Mouse (Mus musculus) liver, embryonic 15.5 days (tissue): ENCODE measurements around the gene Gm16181. TPM values are rescaled to one million over a fixed set of nuclear protein-coding genes. Genes with fewer than 3 reads are reported as not detected.

ENCODE experiments used
- ATAC-seq: fragments of 200-750 bp; cut with Nextera tagmentation; 2 replicates; pipeline ENCODE4 v1.8.0; 2017; ENCODE audit warnings: moderate number of reproducible peaks, mild to moderate bottlenecking, moderate library complexity; ENCODE audit not compliant: insufficient read depth
- H3K27ac ChIP-seq: fragments of 300-500 bp; sonication (generic); replicated peaks from 2 replicates; pipeline ENCODE4 v1.5.1; 2015; ENCODE audit warnings: mild to moderate bottlenecking, inconsistent platforms
- H3K27me3 ChIP-seq: fragments of 300-500 bp; sonication (generic); 2 replicates; pipeline ENCODE4 v1.6.1; 2015; ENCODE audit warnings: mild to moderate bottlenecking, inconsistent platforms
- H3K36me3 ChIP-seq: fragments of 300-500 bp; sonication (generic); replicated peaks from 2 replicates; pipeline ENCODE4 v1.6.1; 2015; ENCODE audit warnings: moderate library complexity, mild to moderate bottlenecking, inconsistent platforms
- H3K4me1 ChIP-seq: fragments of 300-500 bp; sonication (generic); replicated peaks from 2 replicates; pipeline ENCODE4 v1.6.1; 2015; ENCODE audit warnings: inconsistent platforms
- H3K4me2 ChIP-seq: fragments of 300-500 bp; sonication (generic); 2 replicates; pipeline ENCODE4 v1.6.1; 2015; ENCODE audit warnings: moderate library complexity, mild to moderate bottlenecking, inconsistent platforms
- H3K4me3 ChIP-seq: fragments of 300-500 bp; sonication (generic); replicated peaks from 2 replicates; pipeline ENCODE4 v1.5.1; 2015; ENCODE audit warnings: mild to moderate bottlenecking, inconsistent platforms
- H3K9ac ChIP-seq: fragments of 300-500 bp; sonication (generic); 2 replicates; pipeline ENCODE4 v1.6.1; 2015; ENCODE audit warnings: moderate library complexity, mild to moderate bottlenecking, inconsistent platforms
- H3K9me3 ChIP-seq: fragments of 300-500 bp; sonication (generic); replicated peaks from 2 replicates; pipeline ENCODE4 v1.6.1; 2016; ENCODE audit warnings: inconsistent platforms
- WGBS: fragments of 180-500 bp; shearing (Covaris S2); methylation state at CpG from one replicate; pipeline ENCODE4 v1.1.7; 2015; ENCODE audit warnings: mixed read lengths; ENCODE audit not compliant: insufficient replicate concordance; 5-methylcytosine and 5-hydroxymethylcytosine counted together
- polyA plus RNA-seq: library from polyadenylated mRNA; unstranded; fragments of >200 nt; fragmentation: Nextera tagmentation; extraction: Ambion mirVana; gene quantifications from 2 replicates; pipeline ENCODE4 v1.2.1, GENCODE M21; 2015

The Gm16181 gene
- polyA plus RNA-seq, 1 experiment from 2014 or later: 0.24 TPM

DNA sequence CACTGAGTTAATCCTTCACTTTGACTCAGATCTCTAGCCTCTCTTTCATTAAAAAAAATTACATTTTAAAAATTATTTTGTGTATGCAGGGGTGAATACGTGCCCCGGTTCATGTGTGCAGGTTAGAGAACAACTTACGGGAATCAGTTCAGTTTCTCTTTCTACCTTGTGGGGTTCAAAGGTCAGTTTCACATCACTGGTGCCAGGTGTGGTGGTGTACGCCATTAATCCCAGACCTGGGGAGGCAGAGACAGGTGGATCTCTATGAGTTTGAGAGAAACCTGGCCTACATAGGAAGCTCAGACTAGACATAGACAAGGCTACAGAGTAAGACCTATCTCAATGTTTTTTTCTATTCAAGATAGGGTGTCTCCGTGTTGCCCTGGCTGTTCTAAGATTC lies 7.6 kb upstream of the Gm16181 start:
- Histone ChIP-seq H3K9me3 (no peaks in the 10 kb centered on the region), H3K4me3 (no peak overlapping the region), H3K4me1 (peaks cover 8% of the 10 kb centered on the region), H3K27ac (no peak overlapping the region), H3K4me2 (no peak overlapping the region), H3K36me3 (no peaks in the 10 kb centered on the region), H3K27me3 (peaks cover 9% of the 10 kb centered on the region), H3K9ac (no peak overlapping the region)
- 69% methylated on average over 5 of the region's 5 CpGs for WGBS
- no peak for ATAC-seq

DNA sequence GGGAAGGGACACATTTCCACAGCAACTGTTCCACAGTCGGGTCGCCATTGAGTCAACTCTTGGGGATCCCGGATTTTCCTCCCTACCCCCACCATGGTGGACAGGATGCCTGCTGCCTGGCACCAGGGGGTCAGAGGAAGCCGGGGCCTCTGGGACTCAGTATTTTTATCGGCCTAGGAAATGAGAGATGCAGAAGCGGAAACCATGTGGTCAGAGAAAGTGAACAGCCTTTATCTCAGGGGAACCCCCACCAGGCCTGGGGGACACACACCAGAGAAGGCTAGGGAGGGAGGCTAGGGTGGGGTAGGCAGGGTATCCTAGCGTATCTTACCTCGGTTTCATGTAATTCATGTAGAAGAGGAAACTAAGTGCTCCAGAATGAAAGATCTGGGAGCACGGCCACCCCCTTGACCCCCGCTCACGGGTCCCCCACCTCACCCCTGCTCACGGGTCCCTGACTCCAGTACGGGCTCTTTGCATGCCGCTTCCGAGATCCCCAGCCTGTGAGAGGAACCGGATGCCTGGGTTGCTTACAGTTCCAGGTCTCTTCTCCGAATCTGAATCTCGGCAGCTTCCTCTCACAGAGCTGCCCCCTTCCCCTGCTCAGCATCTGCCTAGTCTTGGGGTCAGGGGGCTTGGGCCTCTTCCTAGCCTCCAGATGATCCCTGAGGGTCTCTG lies 2.0 kb upstream of the Gm16181 start:
- Histone ChIP-seq H3K9me3 (no peaks in the 10 kb centered on the region), H3K27me3 (0 out of 2 replicates have a peak, but pooled peaks cover 3% of the 10 kb centered on the region), H3K27ac (peak overlapping the region; percentile 61), H3K4me1 (peaks cover 47% of the 10 kb centered on the region), H3K9ac (no peak overlapping the region), H3K4me3 (no peak overlapping the region), H3K4me2 (peak overlapping the region; percentile 34), H3K36me3 (peaks cover 13% of the 10 kb centered on the region; the same call in 1 of the 2 replicates)
- WGBS: 14% methylated on average over 18 of the region's 18 CpGs
- ATAC-seq: peak; percentile 51; the same call in 1 of the 2 replicates

DNA sequence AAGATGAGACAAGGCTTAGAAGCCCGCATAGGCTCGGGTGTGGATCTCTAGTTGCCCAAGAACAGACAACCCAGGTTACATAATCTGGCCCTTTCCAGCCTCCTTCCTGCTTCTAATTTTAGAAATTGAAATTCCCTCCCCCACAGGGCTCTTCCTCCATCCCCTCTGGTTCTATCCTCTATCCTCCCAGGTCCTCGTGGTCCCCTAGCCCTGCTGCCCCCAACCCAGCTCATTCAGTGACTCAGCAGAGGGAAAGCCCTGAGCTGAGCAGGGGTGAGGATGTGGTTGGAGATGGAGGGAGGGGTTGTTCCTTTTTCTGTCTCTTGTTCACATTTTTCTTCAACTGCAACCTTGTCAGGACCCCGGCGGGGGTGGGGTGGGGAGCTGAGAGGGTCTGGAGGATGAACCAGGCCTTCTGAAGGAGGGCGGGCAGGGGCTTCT lies 1.0 kb upstream of the Gm16181 start:
- H3K27me3 ChIP-seq: 0 out of 2 replicates have a peak, but pooled peaks cover 3% of the 10 kb centered on the region
- ATAC-seq: no peak
- WGBS: 11% methylated on average over 6 of the region's 6 CpGs
- H3K9me3 ChIP-seq: no peaks in the 10 kb centered on the region
- H3K4me1 ChIP-seq: peaks cover 44% of the 10 kb centered on the region
- H3K27ac ChIP-seq: peak overlapping the region; percentile 61
- no peak overlapping the region for H3K4me3 ChIP-seq
- no peak overlapping the region for H3K4me2 ChIP-seq
- no peak overlapping the region for H3K9ac ChIP-seq
- H3K36me3 ChIP-seq: peaks cover 13% of the 10 kb centered on the region; the same call in 1 of the 2 replicates

DNA sequence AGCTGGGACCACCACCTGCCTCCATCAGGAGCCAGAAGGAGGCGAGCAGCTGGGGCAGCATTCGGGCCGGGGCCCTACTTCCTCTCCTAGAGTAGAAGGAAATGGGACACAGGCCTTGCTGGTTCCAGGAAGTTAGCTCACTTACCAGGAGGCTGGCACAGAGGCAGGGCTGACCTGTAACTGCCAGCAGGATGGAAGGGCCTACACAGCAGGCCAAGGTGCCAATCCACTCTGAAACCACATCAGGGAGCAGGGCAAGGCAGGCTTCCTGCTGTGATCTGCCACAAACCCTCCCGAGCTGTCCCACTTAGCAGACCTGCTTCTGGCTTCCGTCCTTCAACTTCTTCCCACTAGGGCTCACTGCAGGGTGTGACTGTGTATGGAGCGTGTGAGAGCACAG lies 1.7 kb downstream of the Gm16181 start:
- peaks cover 52% of the 10 kb centered on the region for H3K4me1 ChIP-seq
- H3K4me2 ChIP-seq: no peak overlapping the region; the same call in 1 of the 2 replicates
- no peaks in the 10 kb centered on the region for H3K27me3 ChIP-seq
- peaks cover 21% of the 10 kb centered on the region for H3K36me3 ChIP-seq
- no peaks in the 10 kb centered on the region for H3K9me3 ChIP-seq
- no peak overlapping the region for H3K9ac ChIP-seq
- WGBS: 46% methylated on average over 6 of the region's 6 CpGs
- ATAC-seq: no peak
- peak overlapping the region; percentile 53; the same call in 1 of the 2 replicates for H3K27ac ChIP-seq
- no peak overlapping the region for H3K4me3 ChIP-seq

DNA sequence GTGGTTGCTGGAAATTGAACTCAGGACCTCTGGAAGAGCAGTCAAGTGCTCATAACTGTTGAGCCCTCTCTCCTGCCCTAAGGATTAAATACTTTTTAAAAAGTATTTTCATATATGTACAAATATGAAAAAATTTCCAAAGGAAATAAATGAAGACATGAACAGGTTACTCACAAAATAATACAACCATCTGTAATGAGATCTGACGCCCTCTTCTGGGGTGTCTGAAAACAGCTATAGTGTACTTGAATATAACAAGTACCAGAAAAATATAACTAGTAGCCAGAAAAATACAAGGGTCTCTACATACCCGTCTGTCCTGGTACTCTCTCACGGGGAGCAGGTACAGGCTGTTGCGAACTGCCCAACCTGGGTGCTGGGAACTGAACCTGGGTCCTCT lies 4.0 kb downstream of the Gm16181 start:
- Histone ChIP-seq H3K9me3 (no peaks in the 10 kb centered on the region), H3K9ac (no peak overlapping the region), H3K4me2 (no peak overlapping the region), H3K27me3 (no peaks in the 10 kb centered on the region), H3K27ac (no peak overlapping the region), H3K4me3 (no peak overlapping the region), H3K4me1 (peaks cover 33% of the 10 kb centered on the region), H3K36me3 (peaks cover 43% of the 10 kb centered on the region)
- ATAC-seq: no peak
- WGBS: 77% methylated on average over 4 of the region's 4 CpGs

GRCm38 (mm10) chr17:35225456-35225855 lies 4.8 kb downstream of the Gm16181 start:
- Histone ChIP-seq H3K9me3 (no peaks in the 10 kb centered on the region), H3K4me1 (peaks cover 25% of the 10 kb centered on the region), H3K9ac (no peak overlapping the region), H3K4me3 (no peak overlapping the region), H3K27ac (no peak overlapping the region), H3K27me3 (no peaks in the 10 kb centered on the region), H3K4me2 (no peak overlapping the region), H3K36me3 (peaks cover 47% of the 10 kb centered on the region)
- WGBS: 85% methylated on average over 5 of the region's 5 CpGs
- ATAC-seq: no peak

DNA sequence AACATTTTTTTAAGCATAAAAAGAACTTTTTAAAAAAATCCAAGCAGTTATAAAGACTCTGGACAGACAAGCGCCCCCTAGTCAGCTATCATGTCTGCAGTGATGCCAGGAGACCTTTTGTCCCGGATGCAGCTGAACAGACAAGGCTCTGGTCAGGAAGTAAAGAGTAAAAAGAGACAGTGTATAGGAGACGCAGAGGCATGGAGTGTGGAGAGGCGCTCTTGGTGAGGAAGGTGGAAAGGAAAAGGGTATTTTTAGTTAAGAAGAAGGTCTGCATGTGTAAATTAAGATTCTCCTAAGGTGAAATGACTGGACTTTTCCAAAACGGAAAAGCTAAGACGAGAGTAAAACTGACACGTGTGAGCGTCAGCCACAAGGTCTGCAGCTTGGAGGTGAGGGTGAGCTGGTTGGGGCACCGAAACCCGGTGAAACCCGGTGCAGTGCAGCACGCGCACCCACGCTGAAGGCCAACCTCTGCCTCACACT lies 6.0 kb downstream of the Gm16181 start:
- Histone ChIP-seq H3K4me3 (no peak overlapping the region), H3K9me3 (no peaks in the 10 kb centered on the region), H3K27ac (no peak overlapping the region), H3K27me3 (no peaks in the 10 kb centered on the region), H3K4me2 (no peak overlapping the region), H3K9ac (no peak overlapping the region), H3K36me3 (peaks cover 54% of the 10 kb centered on the region), H3K4me1 (peaks cover 28% of the 10 kb centered on the region)
- 69% methylated on average over 14 of the region's 14 CpGs for WGBS
- no peak for ATAC-seq

DNA sequence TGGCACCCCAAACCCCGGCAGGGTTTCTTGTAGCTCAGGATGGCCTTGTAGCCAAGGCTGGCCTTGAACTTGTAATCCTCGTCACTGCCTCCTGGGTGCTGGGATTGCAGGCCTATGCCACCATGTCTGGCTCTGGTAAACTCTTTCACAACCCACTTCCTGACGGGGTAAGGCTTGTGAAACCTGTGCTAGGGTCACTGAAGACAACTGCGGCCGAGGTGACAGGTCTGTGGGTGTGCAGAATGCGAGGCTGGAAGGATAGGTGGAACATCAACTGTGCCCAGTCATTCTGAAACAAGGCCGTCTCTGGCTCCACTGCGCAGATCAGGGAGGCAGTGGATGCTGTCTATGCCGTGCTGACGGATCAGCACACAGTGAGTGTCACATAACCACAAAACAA lies 10.4 kb downstream of the Gm16181 start:
- peak overlapping the region; percentile 7; the same call in 1 of the 2 replicates for H3K27ac ChIP-seq
- H3K4me3 ChIP-seq: no peak overlapping the region
- ATAC-seq: no peak
- no peak overlapping the region for H3K4me2 ChIP-seq
- H3K27me3 ChIP-seq: no peaks in the 10 kb centered on the region
- peaks cover 52% of the 10 kb centered on the region for H3K36me3 ChIP-seq
- H3K9ac ChIP-seq: no peak overlapping the region
- no peaks in the 10 kb centered on the region for H3K9me3 ChIP-seq
- H3K4me1 ChIP-seq: peaks cover 50% of the 10 kb centered on the region
- 76% methylated on average over 10 of the region's 10 CpGs for WGBS

DNA sequence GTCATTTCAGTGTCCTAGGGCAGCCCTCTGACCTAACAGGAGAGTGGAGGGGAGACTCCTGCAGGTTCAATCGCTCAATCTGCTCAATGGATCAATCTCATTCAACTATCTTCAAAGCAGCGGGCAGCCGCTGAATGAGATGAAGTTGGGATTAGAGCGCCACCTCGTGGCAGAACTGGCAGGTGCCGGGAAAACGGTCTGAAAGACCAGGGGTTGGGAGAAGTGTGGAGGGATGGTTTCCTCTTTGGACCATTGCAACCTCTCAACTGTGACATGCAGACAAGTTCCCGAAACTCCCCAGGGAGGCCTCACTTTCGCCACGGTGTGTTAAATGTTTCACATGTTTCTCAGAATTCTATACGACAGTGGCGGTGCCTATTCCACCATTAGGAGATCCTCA lies 11.4 kb downstream of the Gm16181 start:
- Histone ChIP-seq H3K4me2 (peak overlapping the region; percentile 95), H3K9me3 (no peaks in the 10 kb centered on the region), H3K27ac (0 out of 2 replicates have a peak overlapping the region, but pooled peaks have one; percentile 93), H3K9ac (peak overlapping the region; percentile 6; the same call in 1 of the 2 replicates), H3K4me1 (peaks cover 54% of the 10 kb centered on the region), H3K4me3 (peak overlapping the region; percentile 12), H3K36me3 (peaks cover 52% of the 10 kb centered on the region), H3K27me3 (no peaks in the 10 kb centered on the region)
- 6% methylated on average over 12 of the region's 12 CpGs for WGBS
- ATAC-seq: no peak

GRCm38 (mm10) chr17:35232659-35233058 lies 12.0 kb downstream of the Gm16181 start:
- Histone ChIP-seq H3K9ac (no peak overlapping the region), H3K36me3 (peaks cover 48% of the 10 kb centered on the region), H3K4me2 (peak overlapping the region; percentile 95), H3K27me3 (no peaks in the 10 kb centered on the region), H3K4me1 (peaks cover 54% of the 10 kb centered on the region), H3K9me3 (no peaks in the 10 kb centered on the region), H3K4me3 (peak overlapping the region; percentile 12), H3K27ac (0 out of 2 replicates have a peak overlapping the region, but pooled peaks have one; percentile 93)
- 57% methylated on average over 5 of the region's 5 CpGs for WGBS
- no peak for ATAC-seq

DNA sequence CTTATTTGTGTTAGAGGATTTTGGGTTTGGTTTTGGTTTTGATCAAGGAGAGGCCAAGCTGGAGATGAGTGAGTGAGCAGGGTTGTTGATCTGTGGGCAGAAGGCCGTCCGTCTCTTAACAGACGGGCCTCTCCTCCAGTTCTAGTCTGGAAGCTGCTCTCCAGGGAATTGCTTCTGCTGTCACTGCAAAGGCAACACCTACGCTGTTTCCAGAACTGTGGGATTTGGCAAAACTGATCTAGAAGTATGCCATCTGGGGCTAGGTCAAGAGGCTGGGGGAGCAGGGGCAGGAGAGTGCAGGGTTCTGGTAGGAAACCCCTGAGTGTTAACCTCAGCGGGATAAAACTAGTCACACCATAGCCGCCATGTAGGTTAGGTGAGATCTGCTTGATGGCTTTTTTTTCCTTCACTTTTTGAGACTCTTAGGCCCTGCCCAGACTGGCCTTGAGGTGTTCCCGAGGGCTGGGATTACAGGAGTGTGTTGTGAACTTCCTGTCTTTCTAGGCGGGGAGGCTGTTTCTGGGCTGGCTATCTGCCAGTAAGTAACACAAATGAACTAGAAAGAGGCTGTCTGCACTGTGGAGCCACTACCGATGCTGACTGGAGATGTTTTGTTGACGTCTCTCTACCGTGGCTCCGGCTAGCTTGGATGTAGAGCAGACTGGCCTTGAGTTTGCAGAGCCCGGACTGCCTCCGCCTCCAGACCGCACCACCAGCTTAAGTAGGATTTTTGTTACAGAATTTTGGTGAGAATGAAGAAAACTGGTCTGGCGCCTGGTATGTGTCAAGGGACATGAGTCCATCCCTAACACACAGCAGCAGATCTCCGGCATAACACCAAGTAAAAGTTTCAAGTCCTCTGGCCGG lies 12.7 kb downstream of the Gm16181 start, which contains the start of gene Atp6v1g2:
TSS of gene Atp6v1g2 (plus strand) at position 547 of the 867 bp plus-strand sequence.
- Histone ChIP-seq H3K4me3 (peak within 1 kb of the TSS; percentile 69), H3K9me3 (no peaks in the 10 kb centered on the region), H3K36me3 (peaks cover 41% of the 10 kb centered on the region), H3K27me3 (no peaks in the 10 kb centered on the region), H3K4me2 (peak within 1 kb of the TSS; percentile 95), H3K9ac (no peak within 1 kb of the TSS; the same call in 1 of the 2 replicates), H3K27ac (peak within 1 kb of the TSS; percentile 93), H3K4me1 (peaks cover 54% of the 10 kb centered on the region)
- no peak for ATAC-seq
- WGBS: 62% methylated on average over 18 of the region's 18 CpGs
